Mouse (Mus musculus) gastrocnemius, postnatal 36 days (tissue): ENCODE measurements around the gene Bmp10. TPM values are rescaled to one million over a fixed set of nuclear protein-coding genes. Genes with fewer than 3 reads are reported as not detected.
A peak's percentile ranks its signal among the peaks of the same experiment; 100 is the strongest.

Experiments used
- DNase-seq, 2 experiments: peaks; one replicate each; pipeline ENCODE4 v3.0.0; 2022
- intact Hi-C: fragments of 180-260 bp; cut with DNase I; formaldehyde crosslinking; loops from one replicate; pipeline ENCODE4 v1.15.1; 2025
- long read RNA-seq, 2 experiments: library from polyadenylated mRNA; stranded (forward); transcript quantifications; one replicate each; pipeline ENCODE4 v2.0.0; 2021
- total RNA-seq, 2 experiments: library from RNA; stranded (reverse); gene quantifications; 2 replicates each; pipeline ENCODE4 v1.2.3; 2021

The Bmp10 gene
- not detected for total RNA-seq
- long read RNA-seq, experiment 1, result 0 reads
- long read RNA-seq, experiment 2, result 0 reads

GRCm38 (mm10) chr6:87428487-87429044 lies at the start of gene Bmp10:
TSS of gene Bmp10 (plus strand) at chr6:87428994.
- intact Hi-C loops, result no loop called here

GRCm38 (mm10) chr6:87383926-87384691 lies 44.7 kb upstream of the Bmp10 start:
- no peak for DNase-seq
- intact Hi-C loops, result no loop called here

More at GRCm38 (mm10) chr6:87428487-87429044, at the start of gene Bmp10:
- DNase-seq, result no peak

- DNase-seq, result no peak
- intact Hi-C loops, result no loop called here
Measured at GRCm38 (mm10) chr6:87384761-87385160, 44.0 kb upstream of the Bmp10 start.

GRCm38 (mm10) chr6:87386203-87386602 lies 42.6 kb upstream of the Bmp10 start:
- intact Hi-C loops, result loop anchor here (2.0 kb wide), 1 partner anchor 285 kb away; no protein-coding TSS in a partner anchor
- DNase-seq, result peak; percentile 24 to 33

- intact Hi-C loops, result loop anchor here (2.0 kb wide), 1 partner anchor 286 kb away; no protein-coding TSS in a partner anchor
- DNase-seq, result no peak
Measured at GRCm38 (mm10) chr6:87386681-87387080, 42.1 kb upstream of the Bmp10 start.

GRCm38 (mm10) chr6:87388877-87389276 lies 39.9 kb upstream of the Bmp10 start, which contains the start of gene Gkn3:
TSS of gene Gkn3 (minus strand) at chr6:87388935.
- intact Hi-C loops, result no loop called here
- no peak for DNase-seq

GRCm38 (mm10) chr6:87389455-87389989 lies 39.3 kb upstream of the Bmp10 start:
- no peak for DNase-seq
- intact Hi-C loops, result no loop called here

- DNase-seq, result no peak
- intact Hi-C loops, result loop anchor here (5.0 kb wide), 1 partner anchor 129 kb away; no protein-coding TSS in a partner anchor
Measured at GRCm38 (mm10) chr6:87393466-87394205, 35.2 kb upstream of the Bmp10 start.

- no peak for DNase-seq
Measured at GRCm38 (mm10) chr6:87394783-87395182, 34.0 kb upstream of the Bmp10 start.

GRCm38 (mm10) chr6:87399137-87399536 lies 29.7 kb upstream of the Bmp10 start:
- intact Hi-C loops, result loop anchor here (5.0 kb wide), 1 partner anchor 53 kb away; no protein-coding TSS in a partner anchor
- DNase-seq, result peak; percentile 49 to 66

More at GRCm38 (mm10) chr6:87394783-87395182, 34.0 kb upstream of the Bmp10 start:
- intact Hi-C loops, result loop anchor here (5.0 kb wide), 2 partner anchors 58 to 128 kb away; no protein-coding TSS in a partner anchor

- intact Hi-C loops, result loop anchor here (5.0 kb wide), 1 partner anchor 52 kb away; no protein-coding TSS in a partner anchor
- no peak for DNase-seq
Measured at GRCm38 (mm10) chr6:87399886-87400566, 28.8 kb upstream of the Bmp10 start.

- DNase-seq, result no peak
- intact Hi-C loops, result no loop called here
Measured at GRCm38 (mm10) chr6:87401456-87401855, 27.3 kb upstream of the Bmp10 start.

- DNase-seq, result no peak
- intact Hi-C loops, result no loop called here
Measured at GRCm38 (mm10) chr6:87412011-87412410, 16.8 kb upstream of the Bmp10 start.

- intact Hi-C loops, result no loop called here
- no peak for DNase-seq
Measured at GRCm38 (mm10) chr6:87422304-87422703, 6.5 kb upstream of the Bmp10 start.

GRCm38 (mm10) chr6:87424037-87424816 lies 4.6 kb upstream of the Bmp10 start:
- no peak for DNase-seq
- intact Hi-C loops, result no loop called here

- intact Hi-C loops, result no loop called here
- DNase-seq, result no peak
Measured at GRCm38 (mm10) chr6:87426954-87427353, 1.8 kb upstream of the Bmp10 start.

- intact Hi-C loops, result no loop called here
- DNase-seq, result no peak
Measured at GRCm38 (mm10) chr6:87427616-87428015, 1.2 kb upstream of the Bmp10 start.

GRCm38 (mm10) chr6:87435791-87436190 lies 7.0 kb downstream of the Bmp10 start:
- intact Hi-C loops, result no loop called here
- DNase-seq, result no peak

- intact Hi-C loops, result no loop called here
- no peak for DNase-seq
Measured at GRCm38 (mm10) chr6:87436745-87437144, 8.0 kb downstream of the Bmp10 start.
